Mouse (Mus musculus): ENCODE results near the gene Slc8a1.

Gene Slc8a1

DNA sequence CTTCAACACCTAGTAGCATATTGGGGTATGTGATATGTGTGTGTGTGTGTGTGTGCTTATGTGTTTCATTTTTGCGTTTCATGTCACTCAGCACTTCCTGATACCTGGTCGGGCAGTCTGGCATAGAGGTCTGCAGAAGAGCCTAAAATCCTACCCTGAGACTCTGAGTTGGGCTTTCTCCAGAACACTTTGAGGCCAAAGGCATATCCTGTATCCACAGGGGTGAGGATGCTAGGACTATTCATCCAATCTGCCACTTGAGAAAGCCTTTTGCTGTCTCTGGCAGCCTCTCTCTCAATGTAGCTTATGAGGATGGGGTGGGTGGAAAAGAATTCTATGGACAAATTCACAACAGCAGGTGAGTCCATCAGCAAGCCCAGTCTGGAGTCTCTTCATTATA is 234.1 kb downstream of the Slc8a1 start:
- no peak for DNase-seq (ENCODE audit: low read depth)

DNA sequence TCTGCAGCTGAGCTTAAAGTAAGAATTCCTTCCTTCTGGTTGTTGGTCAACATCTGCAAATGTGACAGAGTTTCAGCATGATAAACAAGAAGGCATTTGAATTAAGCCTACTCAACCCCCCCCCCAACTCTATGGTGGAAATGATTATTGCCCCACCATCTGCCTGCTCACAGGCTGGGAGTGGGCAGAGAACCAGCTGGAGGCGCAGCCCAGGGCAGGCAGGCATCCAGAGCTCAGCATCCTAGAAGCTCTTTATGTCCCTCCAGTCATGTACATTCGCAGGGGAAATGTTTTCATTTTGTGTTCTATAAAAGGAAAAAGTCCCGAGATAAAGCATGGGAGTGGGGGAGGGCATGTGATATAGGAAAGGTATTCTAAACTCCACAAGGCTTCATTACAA is 235.4 kb downstream of the Slc8a1 start:
- DNase-seq (ENCODE audit: low read depth): no peak

DNA sequence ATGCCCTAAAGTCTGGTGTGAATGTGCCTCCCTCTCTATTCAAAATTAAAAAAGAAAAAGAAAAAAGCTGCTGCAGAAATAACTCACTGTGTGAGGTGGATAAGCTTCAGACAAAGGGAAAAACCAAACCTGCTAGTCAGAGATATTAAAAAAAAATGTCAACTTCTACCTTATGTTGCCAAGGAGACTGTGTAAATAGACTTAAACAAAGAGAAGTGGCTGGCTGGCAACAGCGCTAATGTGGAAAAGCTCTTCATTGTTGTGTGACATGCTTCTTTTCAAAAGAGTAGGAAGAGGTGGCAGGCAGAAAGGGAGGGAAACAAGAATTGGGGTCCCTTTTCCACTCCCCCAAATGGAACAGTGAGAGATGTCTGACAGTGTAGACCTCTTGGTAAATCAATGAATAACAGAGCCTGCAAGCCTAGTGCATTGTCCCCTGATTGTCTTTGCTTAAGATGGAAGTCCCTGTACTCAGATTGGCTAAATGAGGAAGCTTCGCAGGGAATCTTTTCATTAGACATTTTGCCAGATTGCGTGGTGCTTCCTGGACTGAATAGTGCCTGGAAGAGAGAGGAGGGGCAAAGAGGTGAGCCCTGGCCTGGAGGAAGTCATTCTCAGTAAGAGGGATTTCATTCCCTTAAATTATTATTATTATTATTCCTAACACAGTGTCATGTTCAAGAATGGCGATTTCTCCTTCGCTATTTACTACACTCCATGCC is 237.3 kb downstream of the Slc8a1 start:
- no peak for DNase-seq (ENCODE audit: low read depth)

- DNase-seq (ENCODE audit: low read depth): no peak
Measured at GRCm38 (mm10) chr17:81497919-81498318, 240.3 kb downstream of the Slc8a1 start.

- DNase-seq (ENCODE audit: low read depth): no peak
Measured at GRCm38 (mm10) chr17:81496616-81497015, 241.6 kb downstream of the Slc8a1 start.

DNA sequence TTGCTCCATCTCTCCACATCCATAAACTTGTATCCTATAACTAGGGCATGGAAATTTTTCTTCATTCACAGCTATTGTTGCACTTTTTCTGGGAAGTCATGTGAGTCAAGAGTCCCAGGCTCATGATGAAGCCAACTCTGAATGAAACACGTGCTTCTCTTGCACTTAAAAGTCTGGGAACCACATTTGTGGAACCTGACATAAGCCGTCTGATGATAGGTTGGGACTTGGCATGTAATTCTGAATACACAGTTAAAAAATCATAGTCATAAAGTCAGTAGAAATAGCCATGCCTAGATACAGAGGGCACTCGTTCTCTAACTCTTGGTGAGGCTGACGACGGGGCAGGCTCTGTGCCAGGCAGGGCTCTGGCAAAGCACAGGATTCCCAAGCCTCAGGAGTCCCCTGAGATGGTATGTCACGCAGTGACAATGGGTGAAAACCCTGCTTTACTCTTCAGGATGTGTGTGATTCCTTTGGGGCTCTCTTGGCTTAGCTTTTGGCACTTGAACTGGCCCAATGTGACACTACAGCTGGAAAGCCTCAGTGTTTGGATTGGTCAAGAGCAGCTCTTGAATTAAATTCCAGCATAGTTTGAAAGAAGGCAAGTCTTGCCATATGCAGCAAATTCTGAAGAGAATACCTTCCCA is 245.8 kb downstream of the Slc8a1 start:
- no peak for DNase-seq (ENCODE audit: low read depth)

DNA sequence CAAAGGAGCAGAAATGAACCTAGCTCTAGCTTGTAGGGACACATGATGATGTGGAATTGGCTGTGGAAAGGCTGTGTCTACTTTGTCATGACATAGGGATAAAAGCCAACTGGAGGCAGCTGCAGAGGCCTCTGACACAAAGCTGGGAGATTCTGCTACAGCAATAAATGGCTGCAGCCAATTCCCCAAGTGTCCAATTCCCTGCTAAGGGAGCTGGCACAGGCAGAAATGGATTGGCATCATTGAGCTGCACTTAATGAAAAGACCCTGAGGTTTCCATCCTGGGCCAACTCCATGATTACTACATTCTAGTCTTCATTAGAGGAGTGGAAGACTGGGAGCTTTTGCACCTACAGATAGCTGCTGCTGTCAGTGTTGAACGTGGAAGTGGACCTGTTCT is 251.8 kb downstream of the Slc8a1 start:
- DNase-seq (ENCODE audit: low read depth): no peak

DNA sequence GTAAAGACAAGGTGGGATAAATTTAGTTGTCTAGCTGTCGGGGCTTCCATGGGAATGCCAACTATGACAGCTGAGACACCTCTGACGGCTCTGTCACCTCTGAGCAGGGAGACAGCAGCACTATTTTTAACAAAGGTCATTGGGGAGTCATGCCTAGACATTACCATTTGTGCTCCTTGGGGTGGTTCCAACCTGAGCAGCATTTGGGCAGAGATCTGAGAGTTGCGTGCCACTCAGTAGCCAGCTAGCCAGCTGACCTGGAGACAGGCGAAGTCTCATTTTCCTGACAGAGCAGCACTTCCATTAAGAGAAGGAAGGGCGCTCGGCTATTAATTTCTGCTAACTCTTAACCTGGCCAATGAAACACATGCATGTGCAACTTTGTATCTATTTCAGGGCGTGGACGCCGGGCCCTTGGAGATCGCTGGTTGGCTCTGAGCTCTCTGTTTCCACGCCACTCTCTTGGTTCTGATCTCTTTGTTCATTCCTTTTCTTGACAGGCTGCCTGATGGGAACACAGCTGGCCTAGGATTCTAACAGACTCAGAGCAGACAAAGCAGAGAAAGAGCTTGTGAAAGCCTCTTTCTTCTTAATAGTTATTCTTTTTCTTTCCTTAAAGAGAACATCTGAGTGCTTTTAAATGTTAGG is 256.2 kb downstream of the Slc8a1 start:
- DNase-seq (ENCODE audit: low read depth): no peak

DNA sequence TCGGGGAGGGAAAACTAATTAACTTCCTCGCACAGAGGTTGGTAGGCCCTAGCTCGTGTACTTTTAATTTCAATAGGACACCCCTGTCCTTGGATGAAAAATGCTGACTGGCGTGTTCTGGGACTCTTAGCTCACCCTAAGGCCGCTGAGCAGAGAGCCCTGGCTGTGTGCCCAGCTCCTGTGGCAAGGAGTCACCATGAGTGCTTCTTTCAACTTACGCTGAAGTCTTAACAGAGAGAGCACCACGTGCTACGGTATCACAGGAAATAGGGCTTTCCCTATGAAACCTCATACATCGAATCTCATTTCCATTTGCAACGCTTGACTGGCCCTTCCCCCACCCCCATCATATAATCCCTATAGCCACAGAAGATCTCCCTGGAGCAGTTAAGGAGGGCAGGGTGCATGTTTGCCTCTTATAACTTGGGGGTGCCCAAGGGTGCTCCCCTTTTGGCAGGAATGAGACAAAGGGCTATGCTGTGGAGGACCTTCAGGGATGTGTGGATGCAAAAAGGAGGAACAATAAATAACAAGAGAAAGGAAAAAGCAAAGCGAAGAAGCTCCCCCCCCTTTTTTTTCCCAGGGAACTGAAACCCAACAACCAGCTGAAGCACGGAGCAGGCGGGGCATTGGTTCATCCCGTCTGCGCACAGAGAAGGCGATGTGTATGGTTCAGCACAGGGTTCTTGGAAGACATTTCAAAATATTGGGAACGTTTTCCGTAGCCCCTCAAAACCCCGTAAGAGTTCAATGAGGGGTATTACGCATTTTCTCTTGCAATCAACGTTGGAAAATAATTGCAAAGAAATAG is 257.6 kb downstream of the Slc8a1 start:
- no peak for DNase-seq (ENCODE audit: low read depth)

DNA sequence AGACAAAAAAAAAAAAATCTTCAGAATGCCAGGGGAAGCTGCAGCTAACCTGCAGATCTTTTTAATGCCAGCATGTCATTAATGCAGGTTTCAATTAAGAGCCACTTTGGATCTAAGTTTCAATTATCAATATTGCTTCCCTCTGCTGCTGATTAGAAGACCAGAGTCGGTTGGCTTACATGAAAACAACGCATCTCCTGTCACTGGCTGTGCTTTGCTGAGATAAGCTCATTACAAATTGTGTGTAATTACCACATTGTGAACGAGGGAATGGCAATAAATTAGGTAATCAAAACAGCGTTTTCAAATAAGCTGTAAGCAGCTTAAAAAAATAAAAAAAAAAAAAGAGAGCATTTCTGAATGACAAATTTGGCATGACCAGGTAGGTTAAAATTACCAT is 258.4 kb downstream of the Slc8a1 start:
- no peak for DNase-seq (ENCODE audit: low read depth)

DNA sequence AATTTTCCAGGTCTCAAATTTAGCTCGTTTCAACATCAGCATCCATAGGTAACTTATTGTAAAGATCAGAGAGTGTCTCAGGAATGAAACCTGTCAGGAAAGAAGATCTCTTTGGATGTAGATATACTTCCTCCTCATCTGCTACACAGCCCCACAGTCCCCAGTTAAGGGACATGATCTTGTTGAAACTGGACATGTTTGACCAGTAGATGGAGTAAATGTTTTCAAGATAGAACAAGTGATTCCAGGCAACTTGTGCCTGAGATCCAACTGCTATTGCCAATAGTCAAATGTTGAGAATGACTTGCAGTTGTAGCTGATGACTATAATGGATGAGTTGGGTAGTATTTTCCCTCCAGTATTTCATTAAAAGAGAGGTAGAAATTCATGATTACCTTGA is 260.8 kb downstream of the Slc8a1 start:
- no peak for DNase-seq (ENCODE audit: low read depth)

DNA sequence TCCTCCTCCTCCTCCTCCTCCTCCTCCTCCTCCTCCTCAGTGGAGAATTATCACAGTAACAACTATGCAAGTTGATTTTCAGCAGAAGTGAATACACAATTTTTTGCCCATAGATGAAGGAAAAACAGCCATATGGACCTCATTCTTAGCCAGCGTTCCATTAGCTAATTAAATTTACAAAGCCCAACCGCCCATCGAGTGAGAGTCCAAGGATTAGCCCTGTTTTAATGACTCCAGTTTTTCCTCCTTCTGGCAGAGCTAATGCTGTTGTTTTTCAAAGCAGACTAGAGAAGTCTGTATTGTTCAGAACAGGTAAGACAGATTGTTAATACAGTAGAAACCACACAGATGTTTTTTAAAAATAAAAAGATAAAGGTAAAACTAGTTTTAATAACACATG is 264.8 kb downstream of the Slc8a1 start:
- DNase-seq (ENCODE audit: low read depth): no peak

- DNase-seq (ENCODE audit: low read depth): no peak
Measured at GRCm38 (mm10) chr17:81468941-81469340, 269.2 kb downstream of the Slc8a1 start.

- no peak for DNase-seq (ENCODE audit: low read depth)
Measured at GRCm38 (mm10) chr17:81459379-81459778, 278.8 kb downstream of the Slc8a1 start.

- no peak for DNase-seq (ENCODE audit: low read depth)
Measured at GRCm38 (mm10) chr17:81455977-81456376, 282.2 kb downstream of the Slc8a1 start.

- no peak for DNase-seq (ENCODE audit: low read depth)
Measured at GRCm38 (mm10) chr17:81455269-81455668, 282.9 kb downstream of the Slc8a1 start.

- DNase-seq (ENCODE audit: low read depth): no peak
Measured at GRCm38 (mm10) chr17:81441463-81441862, 296.7 kb downstream of the Slc8a1 start, which contains the start of gene Gm11096. Gene Gm11096, plus strand, starts transcription at chr17:81441763.

GRCm38 (mm10) chr17:81433148-81433547 is 305.0 kb downstream of the Slc8a1 start:
- DNase-seq (ENCODE audit: low read depth): no peak

- no peak for DNase-seq (ENCODE audit: low read depth)
Measured at GRCm38 (mm10) chr17:81432733-81433132, 305.4 kb downstream of the Slc8a1 start.

DNA sequence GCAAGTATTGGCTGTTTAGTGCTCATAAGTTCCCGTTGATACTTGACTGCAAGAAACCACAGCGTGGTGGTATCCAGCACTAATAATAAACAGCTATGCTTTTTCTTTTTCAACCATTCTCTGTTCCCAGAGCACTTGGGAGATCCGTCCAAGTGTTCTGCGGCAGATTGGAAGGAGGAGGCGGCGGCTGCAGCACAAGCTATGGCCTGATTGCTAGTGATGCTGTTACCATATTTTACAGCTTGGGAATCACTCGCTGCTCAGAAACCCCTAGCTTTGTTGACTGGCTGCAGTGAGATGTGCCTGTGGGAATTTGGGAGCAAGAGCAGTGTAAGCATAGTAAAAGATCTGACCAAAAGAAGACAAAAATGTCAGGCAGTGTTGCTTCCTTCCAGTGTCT is 310.9 kb downstream of the Slc8a1 start:
- DNase-seq (ENCODE audit: low read depth): no peak

DNA sequence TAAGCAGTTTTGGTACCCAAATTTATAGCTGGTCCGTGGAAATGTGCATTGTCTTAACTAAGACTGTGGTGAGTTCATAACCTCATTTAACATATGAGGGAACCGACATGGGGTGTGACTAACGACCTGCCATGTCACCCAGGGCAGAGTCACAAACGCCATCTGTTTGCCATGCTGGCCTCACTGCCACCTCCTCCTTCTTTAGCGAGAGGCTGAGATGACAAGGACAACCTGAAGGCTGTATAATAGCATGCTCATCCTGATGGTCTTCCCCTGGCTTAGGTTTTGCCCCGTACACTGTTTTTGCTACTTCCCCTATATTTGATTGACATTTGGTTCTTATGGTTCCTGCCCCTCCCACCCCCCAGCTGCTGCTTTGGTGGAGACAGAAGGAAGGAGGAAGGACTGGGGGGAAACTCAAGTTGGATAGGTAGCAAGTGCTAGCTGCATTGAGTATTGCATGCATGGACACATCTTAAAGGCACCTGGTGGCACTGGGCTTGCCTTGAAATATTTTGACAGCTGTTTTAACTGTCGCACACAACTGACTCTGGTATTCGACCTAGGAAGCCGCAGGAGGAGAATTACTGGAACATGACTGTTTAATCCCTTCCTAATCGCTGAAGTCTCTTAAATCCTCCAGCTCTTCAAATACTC is 313.8 kb downstream of the Slc8a1 start:
- DNase-seq (ENCODE audit: low read depth): no peak

Measured in naive thymus-derived CD4-positive, alpha-beta T cell, adult 2 months (primary cell).